Mouse (Mus musculus): ENCODE measurements around the gene Efemp2.

The Efemp2 gene

DNA sequence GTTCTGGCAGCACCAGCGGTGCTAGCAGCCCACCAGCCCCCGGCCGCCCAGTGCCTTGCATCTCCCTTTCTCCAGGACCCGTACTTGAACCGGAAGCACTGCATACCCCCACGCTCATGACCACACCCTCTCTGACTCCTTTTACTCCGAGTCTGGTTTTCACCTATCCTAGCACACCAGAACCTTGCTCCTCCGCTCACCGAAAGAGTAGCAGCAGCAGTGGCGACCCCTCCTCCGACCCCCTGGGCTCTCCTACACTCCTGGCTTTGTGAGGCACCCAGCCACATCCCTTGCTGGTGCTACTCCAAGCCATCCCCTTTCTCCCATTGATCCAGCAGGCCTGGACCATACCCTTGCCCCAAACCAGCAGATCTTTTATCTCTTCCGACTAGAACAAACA, 18.7 kb upstream of the Efemp2 start:
- no peak for DNase-seq (ENCODE audit: low spot score)

- DNase-seq (ENCODE audit: low spot score), result no peak
Observed at GRCm38 (mm10) chr19:5455568-5455967, 18.2 kb upstream of the Efemp2 start.

GRCm38 (mm10) chr19:5456241-5456921, 17.4 kb upstream of the Efemp2 start:
- no peak for DNase-seq (ENCODE audit: low spot score)

GRCm38 (mm10) chr19:5456922-5457745, 16.6 kb upstream of the Efemp2 start:
- DNase-seq (ENCODE audit: low spot score), result peak; percentile 86

GRCm38 (mm10) chr19:5457746-5458442, 15.9 kb upstream of the Efemp2 start, which contains the start of gene Ccdc85b:
TSS of gene Ccdc85b (minus strand) at chr19:5457894.
- DNase-seq (ENCODE audit: low spot score), result no peak

GRCm38 (mm10) chr19:5459019-5459418, 14.7 kb upstream of the Efemp2 start:
- peak; percentile 16 for DNase-seq (ENCODE audit: low spot score)

- no peak for DNase-seq (ENCODE audit: low spot score)
Observed at GRCm38 (mm10) chr19:5459896-5460295, 13.9 kb upstream of the Efemp2 start.

- DNase-seq (ENCODE audit: low spot score), result peak; percentile 85
Observed at GRCm38 (mm10) chr19:5460465-5460911, 13.3 kb upstream of the Efemp2 start, which contains the start of gene Fibp. TSS of gene Fibp (plus strand) at chr19:5460615.

DNA sequence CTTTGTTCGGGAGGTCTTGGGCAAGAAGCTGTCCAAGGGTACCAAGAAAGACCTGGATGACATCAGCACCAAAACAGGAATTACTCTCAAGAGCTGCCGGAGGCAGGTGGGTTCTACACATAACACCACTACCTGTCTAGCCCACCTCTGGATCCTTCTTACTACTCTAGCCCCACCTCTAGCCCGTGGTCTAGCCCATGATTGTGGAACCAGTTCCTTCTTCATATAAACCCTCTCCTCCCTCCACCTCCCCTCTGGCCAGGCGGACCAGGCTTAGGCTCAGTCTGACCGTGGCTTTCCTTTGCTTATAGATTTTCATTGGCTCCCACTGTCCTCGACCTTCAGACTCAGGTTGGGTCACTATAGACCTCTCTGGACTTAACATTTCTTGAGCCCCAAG, 12.3 kb upstream of the Efemp2 start:
- no peak for DNase-seq (ENCODE audit: low spot score)

- no peak for DNase-seq (ENCODE audit: low spot score)
Observed at GRCm38 (mm10) chr19:5463212-5463611, 10.5 kb upstream of the Efemp2 start.

- DNase-seq (ENCODE audit: low spot score), result peak; percentile 25
Observed at GRCm38 (mm10) chr19:5463791-5464562, 9.8 kb upstream of the Efemp2 start.

GRCm38 (mm10) chr19:5465037-5465436, 8.7 kb upstream of the Efemp2 start:
- DNase-seq (ENCODE audit: low spot score), result no peak

GRCm38 (mm10) chr19:5466916-5467500, 6.7 kb upstream of the Efemp2 start:
- DNase-seq (ENCODE audit: low spot score), result no peak

- no peak for DNase-seq (ENCODE audit: low spot score)
Observed at GRCm38 (mm10) chr19:5468374-5468773, 5.4 kb upstream of the Efemp2 start, which contains the start of gene Ctsw. TSS of gene Ctsw (minus strand) at chr19:5468507.

- DNase-seq (ENCODE audit: low spot score), result peak; percentile 47
Observed at GRCm38 (mm10) chr19:5471846-5472245, 1.9 kb upstream of the Efemp2 start.

DNA sequence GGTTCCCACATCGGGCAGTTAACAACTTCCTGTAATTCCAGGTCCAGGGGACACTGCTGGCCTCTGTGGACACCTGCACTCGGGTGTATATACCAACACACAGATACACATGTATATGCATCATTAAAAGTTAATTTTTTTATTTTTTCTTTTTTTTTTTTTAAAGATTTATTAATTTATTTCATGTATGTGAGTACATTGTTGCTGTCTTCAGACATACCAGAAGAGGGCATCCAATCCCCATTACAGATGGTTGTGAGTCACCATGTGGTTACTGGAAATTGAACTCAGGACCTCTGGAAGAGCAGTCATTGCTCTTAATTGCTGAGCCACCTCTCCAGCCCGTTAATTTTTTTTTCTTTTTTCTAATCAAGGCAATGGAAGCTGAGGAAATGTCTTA, 897 bp upstream of the Efemp2 start:
- no peak for DNase-seq (ENCODE audit: low spot score)

DNA sequence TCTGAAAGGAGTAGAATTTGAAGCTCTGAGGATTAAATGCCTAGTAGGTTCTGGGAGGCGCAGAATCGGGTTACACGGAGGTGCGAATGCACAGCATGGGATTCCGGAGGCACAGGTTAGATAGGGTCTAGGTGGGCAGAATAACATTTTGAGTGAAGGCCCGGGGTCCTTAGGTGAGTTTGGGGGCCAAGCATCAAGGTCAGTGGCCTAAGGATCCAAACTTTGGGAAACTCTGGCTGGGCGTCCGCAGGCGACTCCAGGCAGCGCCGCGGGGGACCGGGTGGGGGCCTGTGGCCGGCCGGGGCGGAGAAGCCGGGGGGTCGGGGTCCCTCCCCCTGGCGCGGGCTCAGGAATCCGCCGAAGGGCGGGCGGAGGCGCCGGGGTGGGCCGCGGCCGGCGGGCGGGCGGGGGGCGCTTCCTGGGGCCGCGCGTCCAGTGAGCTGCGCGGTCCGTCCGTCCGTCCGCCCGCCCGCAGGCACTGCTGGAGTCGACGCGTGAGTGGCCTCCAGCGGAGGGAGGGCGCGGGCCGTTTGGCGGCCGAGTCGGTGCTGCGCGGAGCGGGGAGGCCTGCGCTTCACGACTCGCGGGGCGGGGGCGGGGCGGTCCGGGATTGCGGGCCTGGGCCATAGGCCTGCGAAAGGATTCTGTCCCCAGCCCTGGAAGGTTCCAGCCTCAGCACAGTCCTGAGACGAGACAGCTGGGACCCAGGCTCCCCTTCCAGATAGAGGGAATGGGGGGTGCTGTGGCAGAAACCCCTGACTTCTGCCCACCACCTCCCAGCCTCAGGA, 721 bp downstream of the Efemp2 start:
- DNase-seq (ENCODE audit: low spot score), result peak; percentile 44

DNA sequence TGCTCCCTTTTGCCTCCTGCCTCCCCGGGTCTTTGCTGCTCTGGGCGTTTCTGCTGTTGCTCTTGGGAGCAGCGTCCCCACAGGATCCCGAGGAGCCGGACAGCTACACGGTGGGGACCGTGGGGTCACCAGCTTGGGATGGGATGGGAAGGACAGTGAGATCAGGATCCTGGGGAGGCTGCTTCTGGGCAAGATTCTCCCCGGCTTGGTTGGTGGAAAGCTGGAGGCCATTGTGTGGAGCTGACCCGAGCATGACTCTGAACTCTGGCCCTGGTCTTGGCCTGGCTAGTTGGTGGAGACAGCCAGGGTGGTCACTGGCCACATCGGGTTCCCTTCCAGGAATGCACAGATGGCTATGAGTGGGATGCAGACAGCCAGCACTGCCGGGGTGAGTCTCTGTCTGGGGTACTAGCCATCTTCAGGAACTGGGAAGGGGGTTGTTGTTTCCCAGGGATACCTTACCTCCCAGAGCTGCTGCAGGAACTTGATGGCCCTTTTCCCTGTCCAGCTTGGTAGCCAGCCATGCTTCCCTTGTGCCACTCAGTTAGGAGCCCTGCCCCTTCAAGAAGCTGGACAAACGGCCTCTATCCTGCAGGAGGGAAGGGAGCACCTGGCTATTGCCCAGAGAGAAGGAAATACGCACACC, 1.4 kb downstream of the Efemp2 start:
- no peak for DNase-seq (ENCODE audit: low spot score)

GRCm38 (mm10) chr19:5477004-5477667, 3.4 kb downstream of the Efemp2 start:
- no peak for DNase-seq (ENCODE audit: low spot score)

Measured in MN1 (cell line).